Mouse (Mus musculus) monocyte, adult 5-6 weeks (primary cell): ENCODE results near the gene Gng13. TPM values are rescaled to one million over a fixed set of nuclear protein-coding genes. Genes with fewer than 3 reads are reported as not detected.

Source experiments
- ATAC-seq: fragments of 153-309, 156-312 bp; replicated peaks from 2 replicates; pipeline ENCODE4 v1.8.0; 2017; ENCODE audit warnings: mild to moderate bottlenecking; ENCODE audit not compliant: low TSS enrichment, insufficient number of reproducible peaks, severe bottlenecking, poor library complexity, low FRiP score
- total RNA-seq: library from RNA; stranded (forward); fragments of 200-1000, 200-491, 200-594 nt; gene quantifications from 3 replicates; pipeline ENCODE4 v1.2.3, GENCODE M21; 2017

The Gng13 gene
- not detected in 3 replicates for total RNA-seq

- no peak for ATAC-seq
These were observed at the start of gene Gng13 for GRCm38 (mm10) chr17:25716711-25717637. Gng13 (plus strand) TSS chr17:25717171.

GRCm38 (mm10) chr17:25668481-25669055 is 48.4 kb upstream of the Gng13 start:
- no peak for ATAC-seq

GRCm38 (mm10) chr17:25672982-25673381 is 44.0 kb upstream of the Gng13 start:
- ATAC-seq: no peak

GRCm38 (mm10) chr17:25677969-25678368 is 39.0 kb upstream of the Gng13 start:
- ATAC-seq: no peak

GRCm38 (mm10) chr17:25679818-25680217 is 37.2 kb upstream of the Gng13 start:
- ATAC-seq: no peak

GRCm38 (mm10) chr17:25681636-25682035 is 35.3 kb upstream of the Gng13 start:
- ATAC-seq: no peak

GRCm38 (mm10) chr17:25686323-25686722 is 30.6 kb upstream of the Gng13 start:
- no peak for ATAC-seq

GRCm38 (mm10) chr17:25688922-25689321 is 28.0 kb upstream of the Gng13 start:
- no peak for ATAC-seq

GRCm38 (mm10) chr17:25696263-25696662 is 20.7 kb upstream of the Gng13 start:
- ATAC-seq: no peak

- peak; percentile 77 for ATAC-seq
These were observed 18.5 kb upstream of the Gng13 start for GRCm38 (mm10) chr17:25698446-25698845.

- no peak for ATAC-seq
These were observed 16.0 kb upstream of the Gng13 start for GRCm38 (mm10) chr17:25700863-25701496.

- ATAC-seq: no peak
These were observed 7.0 kb upstream of the Gng13 start for GRCm38 (mm10) chr17:25709994-25710393.

- ATAC-seq: no peak
These were observed 5.8 kb upstream of the Gng13 start for GRCm38 (mm10) chr17:25711136-25711535.

- no peak for ATAC-seq
These were observed 1.3 kb upstream of the Gng13 start for GRCm38 (mm10) chr17:25715627-25716026.

GRCm38 (mm10) chr17:25716130-25716529 is 841 bp upstream of the Gng13 start:
- ATAC-seq: no peak

- no peak for ATAC-seq
These were observed 720 bp downstream of the Gng13 start for GRCm38 (mm10) chr17:25717691-25718090.

- no peak for ATAC-seq
These were observed 4.5 kb downstream of the Gng13 start for GRCm38 (mm10) chr17:25721476-25721875.

GRCm38 (mm10) chr17:25723470-25723869 is 6.5 kb downstream of the Gng13 start:
- no peak for ATAC-seq

GRCm38 (mm10) chr17:25723919-25724318 is 6.9 kb downstream of the Gng13 start:
- ATAC-seq: no peak

- ATAC-seq: no peak
These were observed 8.3 kb downstream of the Gng13 start for GRCm38 (mm10) chr17:25725264-25725663.
